Mouse (Mus musculus) skeletal muscle tissue, postnatal 0 days (tissue): ENCODE results near the gene Zfp651. TPM values are rescaled to one million over a fixed set of nuclear protein-coding genes. Genes with fewer than 3 reads are reported as not detected.

Source experiments
- polyA plus RNA-seq: library from polyadenylated mRNA; unstranded; fragments of >200 nt; fragmentation: Nextera tagmentation; extraction: Ambion mirVana; gene quantifications from 2 replicates; pipeline ENCODE4 v1.2.1, GENCODE M21; 2015

Zfp651 gene
- 22.4 and 24.3 TPM in 2 replicates for polyA plus RNA-seq

GRCm38 (mm10) chr9:121759091-121760081, at the start of gene Zfp651:
TSS of gene Zfp651 (plus strand) at chr9:121759330.

DNA sequence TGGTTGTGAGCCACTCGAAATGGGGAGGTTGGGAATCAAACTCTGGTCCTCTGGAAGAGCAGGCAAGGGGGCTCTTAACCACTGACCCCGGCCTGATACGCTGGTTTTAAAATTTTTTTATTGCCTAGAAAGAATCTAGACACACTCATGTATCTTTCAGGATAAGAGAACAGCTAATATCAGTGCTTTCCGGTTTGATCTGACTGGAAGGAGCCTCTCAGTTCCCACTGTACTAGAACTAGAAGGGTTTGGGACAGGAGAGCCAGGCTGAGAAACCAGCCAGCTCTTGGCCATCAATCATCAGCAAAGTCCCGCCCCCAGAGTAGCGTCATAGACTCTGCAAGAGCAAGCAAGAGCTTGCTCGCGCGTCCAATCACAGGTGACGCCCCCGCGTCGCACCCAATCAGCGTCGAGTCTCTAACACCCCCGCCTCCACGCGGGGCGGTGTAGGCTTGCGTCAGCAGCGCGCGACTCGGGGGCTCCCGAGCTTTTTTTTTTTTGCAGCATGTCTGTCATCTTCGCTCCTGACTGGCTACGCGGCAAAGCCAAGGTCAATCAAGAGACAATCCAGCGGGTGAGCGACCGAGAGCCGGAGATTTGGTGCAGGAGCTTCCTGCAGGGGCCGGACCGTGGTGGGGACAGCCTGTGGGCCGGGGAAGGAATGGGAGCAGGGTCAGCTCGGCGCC, 49.1 kb upstream of the Zfp651 start, which contains the start of gene Ss18l2:
TSS of gene Ss18l2 (plus strand) at position 432 of the 686 bp plus-strand sequence.

DNA sequence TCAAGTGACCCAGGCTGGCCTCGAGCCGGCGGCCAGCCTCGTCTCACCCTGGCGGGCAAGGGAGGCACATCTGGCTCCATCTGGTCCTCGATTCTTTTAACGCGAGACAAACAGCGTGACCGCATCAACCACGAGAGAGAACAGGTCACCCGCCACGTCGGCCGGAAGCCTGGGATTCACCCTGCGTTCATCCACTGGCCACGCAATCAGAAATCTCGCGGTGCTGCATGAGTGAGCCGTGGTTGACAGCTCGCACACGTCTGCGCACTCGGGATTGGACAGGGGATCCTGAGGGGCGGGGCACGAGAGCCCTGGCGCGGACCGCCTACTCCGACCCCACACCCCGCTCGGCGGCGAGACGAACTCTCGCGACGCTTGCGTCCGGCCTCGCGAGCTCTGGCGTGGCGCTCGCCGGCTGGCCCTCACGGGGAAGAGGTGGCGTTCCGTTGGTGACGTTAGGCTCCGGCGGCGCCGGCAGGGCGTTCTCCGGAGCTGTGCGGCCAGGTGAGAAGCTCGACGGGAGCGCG, 40.3 kb upstream of the Zfp651 start, which contains the start of gene Nktr:
TSS of gene Nktr (plus strand) at position 378 of the 527 bp plus-strand sequence.

DNA sequence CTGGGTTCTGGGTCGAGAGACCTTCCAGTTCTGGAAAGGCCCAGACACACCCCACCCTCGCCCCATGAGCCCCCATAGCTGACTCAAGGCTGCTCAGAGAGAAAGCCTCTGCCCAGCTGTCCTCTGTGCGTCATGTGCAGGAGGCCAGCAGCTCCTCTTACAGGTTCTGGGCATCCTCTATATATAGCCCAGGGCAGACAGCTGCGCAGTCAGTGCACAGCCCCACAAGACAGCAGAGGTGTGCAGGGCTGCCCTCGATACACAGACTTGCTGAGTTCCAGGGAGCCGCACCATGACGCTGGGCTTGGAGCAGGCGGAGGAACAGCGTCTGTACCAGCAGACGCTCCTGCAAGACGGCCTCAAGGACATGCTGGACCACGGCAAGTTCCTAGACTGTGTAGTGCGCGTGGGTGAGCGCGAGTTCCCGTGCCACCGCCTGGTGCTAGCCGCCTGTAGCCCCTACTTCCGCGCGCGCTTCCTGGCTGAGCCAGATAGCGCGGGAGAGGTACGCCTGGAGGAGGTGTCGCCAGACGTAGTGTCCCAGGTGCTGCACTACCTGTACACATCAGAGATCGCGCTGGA, 18.4 kb downstream of the Zfp651 start, which contains the start of gene Klhl40:
TSS of gene Klhl40 (plus strand) at position 124 of the 582 bp plus-strand sequence.

GRCm38 (mm10) chr9:121791757-121792521, 32.8 kb downstream of the Zfp651 start, which contains the start of gene Hhatl:
TSS of gene Hhatl (minus strand) at chr9:121792507.

Other genes starting within 250 kb of the Zfp651 start
- gene Lyzl4, start 117.2 kb upstream of the Zfp651 start, polyA plus RNA-seq, result 1.00 and 1.4 TPM in 2 replicates
- 0.14 and 0.16 TPM in 2 replicates for gene Vipr1, start 116.6 kb upstream of the Zfp651 start, polyA plus RNA-seq
- 4.2 and 5.4 TPM in 2 replicates for gene Sec22c, start 53.8 kb upstream of the Zfp651 start, polyA plus RNA-seq
- 236 and 265 TPM in 2 replicates for gene Ss18l2, start 49.0 kb upstream of the Zfp651 start, polyA plus RNA-seq
- 32.3 and 33.4 TPM in 2 replicates for gene Nktr, start 40.2 kb upstream of the Zfp651 start, polyA plus RNA-seq
- gene Klhl40, start 18.3 kb downstream of the Zfp651 start, polyA plus RNA-seq, result 224 and 241 TPM in 2 replicates
- 103 and 119 TPM in 2 replicates for gene Hhatl, start 33.2 kb downstream of the Zfp651 start, polyA plus RNA-seq
- gene Ccdc13, start 80.1 kb downstream of the Zfp651 start, polyA plus RNA-seq, result 0.15 and 0.24 TPM in 2 replicates
- 168 and 184 TPM in 2 replicates for gene Higd1a, start 99.0 kb downstream of the Zfp651 start, polyA plus RNA-seq
- gene Ackr2, start 139.0 kb downstream of the Zfp651 start, polyA plus RNA-seq, result 0.37 and 0.45 TPM in 2 replicates
- gene Cyp8b1, start 157.0 kb downstream of the Zfp651 start, polyA plus RNA-seq, result not detected in 2 replicates
- gene Fam198a, start 191.7 kb downstream of the Zfp651 start, polyA plus RNA-seq, result 3.4 and 4.4 TPM in 2 replicates
- 7.0 and 7.8 TPM in 2 replicates for gene Pomgnt2, start 237.8 kb downstream of the Zfp651 start, polyA plus RNA-seq